Mouse (Mus musculus): Measurements from ENCODE around the gene Thbd.

Gene Thbd

GRCm38 (mm10) chr2:148407870-148408760 lies at the start of gene Thbd:
TSS of gene Thbd (minus strand) at chr2:148408188.
- DNase-seq (ENCODE audit: low spot score), result peak; percentile 53

- no peak for DNase-seq (ENCODE audit: low spot score)
Measured at GRCm38 (mm10) chr2:148455341-148455740, 47.4 kb upstream of the Thbd start.

- no peak for DNase-seq (ENCODE audit: low spot score)
Measured at GRCm38 (mm10) chr2:148454014-148454542, 46.1 kb upstream of the Thbd start.

GRCm38 (mm10) chr2:148453061-148453460 lies 45.1 kb upstream of the Thbd start:
- DNase-seq (ENCODE audit: low spot score), result no peak

GRCm38 (mm10) chr2:148451498-148451897 lies 43.5 kb upstream of the Thbd start:
- no peak for DNase-seq (ENCODE audit: low spot score)

GRCm38 (mm10) chr2:148450616-148451015 lies 42.6 kb upstream of the Thbd start:
- DNase-seq (ENCODE audit: low spot score), result no peak

- DNase-seq (ENCODE audit: low spot score), result no peak
Measured at GRCm38 (mm10) chr2:148449659-148450058, 41.7 kb upstream of the Thbd start.

- DNase-seq (ENCODE audit: low spot score), result no peak
Measured at GRCm38 (mm10) chr2:148446446-148446845, 38.5 kb upstream of the Thbd start.

GRCm38 (mm10) chr2:148445616-148446015 lies 37.6 kb upstream of the Thbd start:
- no peak for DNase-seq (ENCODE audit: low spot score)

GRCm38 (mm10) chr2:148444472-148444871 lies 36.5 kb upstream of the Thbd start:
- DNase-seq (ENCODE audit: low spot score), result no peak

GRCm38 (mm10) chr2:148443249-148443958 lies 35.4 kb upstream of the Thbd start, which contains the start of gene Cd93:
TSS of gene Cd93 (minus strand) at chr2:148443563.
- no peak for DNase-seq (ENCODE audit: low spot score)

- no peak for DNase-seq (ENCODE audit: low spot score)
Measured at GRCm38 (mm10) chr2:148442710-148443109, 34.7 kb upstream of the Thbd start.

- no peak for DNase-seq (ENCODE audit: low spot score)
Measured at GRCm38 (mm10) chr2:148442172-148442571, 34.2 kb upstream of the Thbd start.

GRCm38 (mm10) chr2:148441421-148441820 lies 33.4 kb upstream of the Thbd start:
- no peak for DNase-seq (ENCODE audit: low spot score)

GRCm38 (mm10) chr2:148439691-148440276 lies 31.8 kb upstream of the Thbd start:
- no peak for DNase-seq (ENCODE audit: low spot score)

GRCm38 (mm10) chr2:148436285-148436684 lies 28.3 kb upstream of the Thbd start:
- no peak for DNase-seq (ENCODE audit: low spot score)

- no peak for DNase-seq (ENCODE audit: low spot score)
Measured at GRCm38 (mm10) chr2:148432346-148432745, 24.4 kb upstream of the Thbd start.

- DNase-seq (ENCODE audit: low spot score), result no peak
Measured at GRCm38 (mm10) chr2:148430941-148431340, 23.0 kb upstream of the Thbd start.

GRCm38 (mm10) chr2:148429001-148429505 lies 21.1 kb upstream of the Thbd start:
- no peak for DNase-seq (ENCODE audit: low spot score)

GRCm38 (mm10) chr2:148428523-148428922 lies 20.5 kb upstream of the Thbd start:
- no peak for DNase-seq (ENCODE audit: low spot score)

GRCm38 (mm10) chr2:148427553-148427952 lies 19.6 kb upstream of the Thbd start:
- no peak for DNase-seq (ENCODE audit: low spot score)

GRCm38 (mm10) chr2:148425709-148426382 lies 17.9 kb upstream of the Thbd start:
- DNase-seq (ENCODE audit: low spot score), result no peak

Data from urinary bladder, postnatal 25 days (tissue).